Mouse (Mus musculus): ENCODE results near the gene Mylk2.
A peak's percentile ranks its signal among the peaks of the same experiment; 100 is the strongest.

The Mylk2 gene

DNA sequence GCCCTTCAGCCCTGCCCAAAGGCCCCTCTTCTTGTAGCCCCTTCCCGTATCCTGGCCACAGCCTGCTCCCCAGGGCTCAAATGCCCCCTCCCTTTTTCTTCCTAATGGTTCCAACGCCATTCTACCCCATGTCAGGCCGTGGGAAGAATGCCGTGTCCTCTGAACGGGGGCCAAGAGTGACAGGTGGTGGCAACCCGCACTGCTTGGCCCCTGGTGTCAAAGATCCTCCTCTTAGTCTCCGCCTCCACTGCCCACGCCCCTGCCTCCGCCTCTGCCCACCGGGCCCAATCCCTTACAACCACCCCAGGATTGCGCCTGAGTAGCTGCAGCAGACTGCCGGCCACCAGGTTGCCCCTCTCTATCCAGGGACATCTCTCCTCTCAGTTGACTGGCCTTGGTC is at the start of gene Mylk2:
Mylk2 (plus strand) TSS at position 322 of the 400 bp plus-strand sequence.
- DNase-seq (ENCODE audit: low read depth, low spot score), result no peak

DNA sequence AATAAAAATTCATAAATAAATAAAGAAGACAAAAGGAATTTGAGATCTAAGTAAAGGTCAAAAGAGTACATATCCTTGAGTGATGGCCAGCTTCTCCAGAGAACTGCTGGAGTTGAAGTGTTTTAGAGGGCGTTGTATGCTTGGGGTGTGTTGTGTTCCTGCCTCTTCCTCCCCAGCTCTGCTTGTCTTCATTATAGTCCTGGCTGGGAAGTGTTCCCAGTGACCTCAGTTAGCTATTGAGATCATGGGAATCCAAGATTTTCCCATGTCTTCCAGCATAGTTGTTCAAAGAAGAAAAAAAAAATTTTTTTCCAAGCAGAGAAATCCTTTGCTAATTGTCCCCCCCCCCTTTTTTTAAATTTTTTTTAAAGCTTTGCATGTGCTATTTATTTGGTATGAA is 49.3 kb upstream of the Mylk2 start:
- DNase-seq (ENCODE audit: low read depth, low spot score), result no peak

DNA sequence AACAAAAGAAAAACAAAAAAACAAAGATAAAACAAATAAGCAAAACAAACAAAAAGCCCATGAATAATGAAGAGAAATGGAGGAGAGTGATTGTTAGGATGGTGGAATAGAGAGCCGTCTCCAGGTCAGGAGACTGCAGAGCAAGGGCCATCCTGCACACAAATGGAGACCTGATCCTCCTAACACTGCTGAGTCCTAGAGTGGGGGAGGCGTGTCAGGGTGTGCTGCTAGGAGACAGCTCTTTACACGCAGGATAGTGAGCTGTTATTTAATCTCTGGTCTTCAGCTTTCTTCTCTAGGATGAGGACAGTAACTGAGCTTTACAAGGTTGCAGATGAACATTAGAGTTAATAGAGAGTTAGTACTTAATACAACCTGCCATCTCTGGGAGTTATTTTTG is 48.5 kb upstream of the Mylk2 start:
- DNase-seq (ENCODE audit: low read depth, low spot score), result no peak

DNA sequence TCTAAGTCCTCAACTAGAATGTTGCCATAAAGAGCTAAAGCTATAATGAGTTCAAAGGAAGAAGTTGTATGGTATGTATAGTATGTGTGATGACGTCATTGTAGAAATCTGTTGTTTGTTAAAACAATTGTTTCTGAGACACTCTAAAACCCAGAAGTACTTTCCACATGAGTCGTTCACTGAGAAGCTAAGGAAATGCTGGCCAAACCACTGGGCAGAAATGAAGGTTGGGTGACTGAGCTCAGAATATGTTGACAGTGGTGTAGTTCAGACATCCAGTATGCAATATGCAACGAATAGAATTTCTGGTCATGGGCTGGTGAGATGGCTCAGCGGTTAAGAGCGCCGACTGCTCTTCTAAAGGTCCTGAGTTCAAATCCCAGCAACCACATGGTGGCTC is 47.8 kb upstream of the Mylk2 start:
- peak; percentile 95 for DNase-seq (ENCODE audit: low read depth, low spot score)

DNA sequence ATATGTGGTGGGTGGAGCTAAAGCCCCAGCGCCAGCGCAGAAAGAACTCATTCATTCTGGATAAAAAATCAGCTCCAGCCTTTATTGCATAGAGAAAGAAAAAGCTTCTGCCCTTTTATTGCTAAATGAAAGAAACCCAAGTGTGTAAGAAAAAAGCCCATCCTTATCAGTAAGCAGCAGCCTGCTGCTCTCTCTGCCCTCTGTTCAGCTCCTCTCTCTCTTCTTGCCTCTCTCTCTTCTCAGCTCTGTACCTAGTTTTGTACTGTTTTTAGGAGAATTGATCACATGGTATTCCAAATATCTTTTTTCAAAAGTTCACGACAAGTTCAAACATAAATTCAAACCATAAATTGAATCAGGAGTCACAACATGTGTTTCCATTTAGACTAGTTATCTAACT is 32.9 kb upstream of the Mylk2 start:
- DNase-seq (ENCODE audit: low read depth, low spot score), result no peak

DNA sequence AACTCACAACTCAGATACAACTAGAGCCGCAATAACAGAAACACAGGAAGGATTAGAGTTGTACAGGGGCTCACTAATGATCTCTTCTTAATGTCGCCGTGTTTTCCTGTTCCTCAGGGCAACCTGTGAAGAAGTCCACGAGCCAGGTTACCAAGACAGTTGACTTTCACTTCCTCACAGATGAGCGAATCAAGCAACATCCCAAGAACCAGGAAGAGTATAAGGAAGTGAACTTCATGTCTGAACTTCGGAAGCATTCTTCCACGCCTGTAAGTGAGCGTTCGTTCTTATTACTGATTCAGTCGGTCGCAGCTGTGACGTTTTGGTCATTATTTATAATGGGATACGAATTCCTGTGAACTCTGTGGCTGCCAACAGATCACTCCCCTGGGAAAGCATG is 30.3 kb upstream of the Mylk2 start:
- no peak for DNase-seq (ENCODE audit: low read depth, low spot score)

DNA sequence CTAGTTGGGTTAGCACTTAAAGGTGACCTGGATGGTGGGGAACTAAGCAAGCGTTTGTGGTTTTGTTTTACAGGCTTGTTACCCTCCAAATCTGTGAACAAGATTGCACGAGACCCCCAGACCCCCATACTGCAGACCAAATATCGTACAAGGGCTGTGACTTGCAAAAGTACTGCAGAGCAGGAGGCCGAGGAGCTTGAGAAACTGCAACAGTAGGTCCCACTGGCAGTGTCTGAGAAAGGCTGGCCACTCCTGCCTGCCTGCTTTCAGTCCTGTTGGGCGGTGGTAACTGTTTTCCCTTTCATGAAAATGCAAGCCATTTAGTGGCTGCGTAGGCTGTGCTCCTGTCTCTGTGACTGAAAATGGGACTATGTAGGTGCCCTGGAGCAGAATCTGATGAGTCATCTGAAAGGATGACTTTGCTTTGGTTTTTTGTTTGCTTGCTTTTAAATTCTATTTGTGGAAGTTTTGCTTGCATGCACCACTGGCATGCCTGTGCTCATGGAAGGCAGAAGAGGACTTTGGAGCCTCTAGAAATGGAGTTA is 27.0 kb upstream of the Mylk2 start:
- DNase-seq (ENCODE audit: low read depth, low spot score), result no peak

DNA sequence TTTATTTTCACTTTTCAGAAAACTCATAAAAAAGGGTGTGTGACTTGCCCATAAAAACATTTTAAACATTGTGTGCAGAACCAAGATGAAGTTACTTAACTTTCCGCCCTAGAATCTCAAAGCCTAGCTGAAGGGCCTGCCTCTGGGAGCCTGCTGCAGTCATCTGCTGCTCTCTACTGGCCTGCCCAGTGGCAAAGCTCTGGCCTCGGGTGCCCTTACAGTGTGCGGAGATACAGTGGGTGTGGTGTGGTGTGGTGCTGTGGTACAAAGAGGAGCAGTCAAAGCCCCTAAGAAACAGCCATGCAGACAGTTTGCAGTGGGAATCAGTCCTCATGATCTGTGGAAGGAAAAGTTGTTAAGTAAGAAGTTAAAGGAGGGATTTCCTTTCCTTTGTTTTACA is 23.9 kb upstream of the Mylk2 start:
- no peak for DNase-seq (ENCODE audit: low read depth, low spot score)

DNA sequence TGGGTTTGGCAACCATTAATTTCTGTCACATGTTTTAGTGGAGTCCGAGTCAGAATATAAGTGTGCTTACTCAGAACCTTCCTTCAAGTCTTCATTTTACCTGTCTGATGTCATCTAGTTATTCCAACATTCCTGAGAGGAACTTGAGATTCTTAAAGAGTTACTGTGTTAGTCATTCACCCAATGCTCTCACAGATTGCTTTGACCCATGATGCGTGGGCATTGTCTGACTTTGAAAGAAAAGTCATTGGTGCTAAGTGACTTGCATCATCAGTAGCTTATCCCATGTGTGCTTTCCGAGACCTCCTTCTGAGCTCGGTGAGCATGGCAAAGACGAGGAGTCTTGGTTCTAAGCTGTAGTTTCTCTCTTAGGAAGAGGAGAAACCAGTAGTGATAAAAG is 22.4 kb upstream of the Mylk2 start:
- peak; percentile 47 for DNase-seq (ENCODE audit: low read depth, low spot score)

DNA sequence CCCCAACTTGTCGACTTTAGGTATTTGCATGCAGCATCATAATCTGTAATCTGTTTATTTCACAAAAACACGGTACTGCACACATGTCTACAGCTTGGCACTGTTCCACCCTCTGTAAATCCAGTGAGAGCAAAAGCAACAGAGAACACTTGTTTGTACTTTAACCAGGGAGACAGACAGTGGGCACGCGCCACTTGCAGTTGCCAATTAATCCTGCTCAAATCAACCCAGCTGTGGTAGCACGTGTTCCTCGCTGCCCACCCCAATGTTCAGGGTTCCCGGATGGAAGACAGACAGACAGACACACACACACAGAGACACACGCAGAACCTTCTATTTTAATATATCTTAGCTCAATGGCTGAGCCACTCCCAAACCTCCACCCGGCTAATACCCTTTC is 15.3 kb upstream of the Mylk2 start:
- no peak for DNase-seq (ENCODE audit: low read depth, low spot score)

DNA sequence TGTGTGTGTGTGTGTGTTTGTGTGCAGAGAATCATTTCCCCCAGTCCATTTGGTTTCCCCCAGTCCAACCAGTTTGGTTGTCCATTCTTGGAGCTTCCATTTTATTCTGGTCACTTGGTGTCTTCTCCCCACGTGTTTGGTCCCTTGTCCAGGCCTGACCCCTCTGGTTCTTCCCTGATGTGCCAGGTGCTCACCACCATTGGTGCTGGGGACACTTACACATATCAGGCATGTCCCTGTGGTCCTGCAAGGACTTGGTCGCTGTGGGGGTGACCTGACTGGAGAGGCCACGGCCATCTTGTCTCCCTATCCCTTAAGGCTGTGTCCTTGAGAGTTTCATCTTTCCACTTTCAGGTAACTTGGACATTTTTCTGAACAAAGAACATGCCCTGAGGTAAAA is 14.2 kb upstream of the Mylk2 start:
- DNase-seq (ENCODE audit: low read depth, low spot score), result no peak

DNA sequence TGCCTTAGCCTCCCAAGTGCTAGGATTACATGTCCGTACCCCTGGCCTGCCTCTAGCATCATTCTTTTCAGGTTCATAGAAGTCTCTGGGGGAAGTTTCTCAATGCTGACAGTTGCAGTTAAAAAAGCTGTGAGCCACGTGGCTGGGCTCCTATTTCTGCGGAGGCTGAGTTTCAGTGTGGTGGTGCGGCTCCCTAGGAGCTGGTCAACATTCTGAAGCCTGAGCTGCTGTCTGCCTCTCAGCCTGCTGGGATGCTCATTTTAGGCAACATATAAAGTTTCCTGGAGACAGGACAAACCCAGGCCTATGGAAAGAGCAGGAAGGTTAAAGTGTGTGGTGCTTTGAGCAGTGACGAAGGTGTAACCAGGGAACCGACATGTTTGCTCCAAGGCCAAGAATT is 12.1 kb upstream of the Mylk2 start:
- no peak for DNase-seq (ENCODE audit: low read depth, low spot score)

DNA sequence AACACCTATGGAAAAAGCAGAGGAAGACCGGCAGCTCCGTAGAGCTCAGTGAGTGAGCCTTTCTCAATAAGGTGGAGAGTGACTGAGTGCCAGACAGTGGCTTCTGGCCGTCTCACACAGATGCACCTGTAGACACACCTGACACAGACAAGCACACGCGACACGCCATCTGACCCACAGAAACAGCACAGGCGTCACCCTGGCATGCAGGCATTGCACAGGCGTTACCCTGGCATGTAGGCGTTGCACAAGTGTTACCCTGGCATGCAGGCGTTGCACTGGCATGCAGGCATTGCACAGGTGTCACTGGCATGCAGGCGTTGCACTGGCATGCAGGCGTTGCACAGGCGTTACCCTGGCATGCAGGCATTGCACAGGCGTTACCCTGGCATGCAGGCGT is 9.9 kb upstream of the Mylk2 start:
- DNase-seq (ENCODE audit: low read depth, low spot score), result no peak

DNA sequence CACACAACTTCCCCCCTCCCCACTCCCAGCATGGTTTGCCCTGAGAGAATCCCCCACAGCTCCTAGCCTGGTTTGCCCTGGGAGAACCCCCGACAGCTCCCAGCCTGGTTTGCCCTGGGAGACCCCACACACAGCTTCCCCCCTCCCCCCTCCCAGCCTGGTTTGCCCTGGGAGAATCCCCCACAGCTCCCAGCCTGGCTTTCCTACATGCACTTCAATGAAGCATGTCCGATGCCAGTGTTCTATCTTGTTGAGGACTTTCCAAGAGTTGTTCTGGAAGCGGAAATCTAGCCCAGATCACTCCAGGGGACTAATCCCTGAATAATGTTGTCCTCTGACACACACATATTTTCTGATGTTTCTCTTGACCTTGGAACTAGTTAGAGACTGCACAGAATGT is 8.5 kb upstream of the Mylk2 start:
- no peak for DNase-seq (ENCODE audit: low read depth, low spot score)

DNA sequence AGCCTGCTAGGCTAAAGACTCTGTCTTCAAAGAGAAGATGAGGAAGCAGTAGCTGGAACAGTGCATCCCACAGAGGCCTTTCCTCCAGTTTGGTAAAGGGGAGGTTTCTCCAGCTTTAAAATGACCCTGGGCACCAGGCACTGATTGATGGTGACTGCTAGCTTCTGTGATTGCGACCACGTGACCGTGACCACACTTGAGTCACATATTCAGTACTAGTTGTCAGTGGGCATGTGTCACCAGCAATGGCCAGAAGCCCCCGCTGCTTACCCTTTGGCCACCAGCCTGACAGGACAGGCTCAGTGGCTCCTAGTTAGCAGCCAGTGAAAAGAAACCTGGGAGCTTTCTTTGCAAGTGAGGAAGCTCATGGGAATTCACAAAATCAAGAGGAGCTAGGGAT is 7.6 kb upstream of the Mylk2 start:
- peak; percentile 88 for DNase-seq (ENCODE audit: low read depth, low spot score)

DNA sequence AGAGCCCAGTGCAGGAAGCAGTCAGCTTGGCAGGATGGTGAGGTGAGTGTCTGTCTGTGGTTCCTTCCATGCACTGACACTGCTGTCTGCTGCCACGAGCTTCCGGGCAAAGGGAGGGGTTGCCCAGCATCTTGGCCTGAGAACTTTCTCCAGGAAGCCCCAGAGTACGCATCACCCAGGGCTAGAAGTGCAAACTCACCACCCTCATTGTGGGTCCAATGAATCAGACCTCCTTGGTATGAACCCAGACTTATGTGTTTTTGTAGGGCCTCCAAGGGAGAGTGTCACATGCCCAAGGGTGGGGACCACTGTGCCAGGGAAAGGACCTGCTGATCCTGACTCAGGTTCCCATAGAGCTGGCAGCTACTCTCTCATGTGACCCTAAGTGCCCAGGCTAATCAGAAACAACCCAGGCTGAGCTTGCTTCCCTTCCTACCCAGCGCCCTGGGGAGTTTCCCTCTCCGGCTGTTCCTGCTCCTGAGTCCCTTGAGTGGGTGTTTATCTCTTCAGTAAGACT is 7.0 kb upstream of the Mylk2 start:
- DNase-seq (ENCODE audit: low read depth, low spot score), result peak; percentile 90

DNA sequence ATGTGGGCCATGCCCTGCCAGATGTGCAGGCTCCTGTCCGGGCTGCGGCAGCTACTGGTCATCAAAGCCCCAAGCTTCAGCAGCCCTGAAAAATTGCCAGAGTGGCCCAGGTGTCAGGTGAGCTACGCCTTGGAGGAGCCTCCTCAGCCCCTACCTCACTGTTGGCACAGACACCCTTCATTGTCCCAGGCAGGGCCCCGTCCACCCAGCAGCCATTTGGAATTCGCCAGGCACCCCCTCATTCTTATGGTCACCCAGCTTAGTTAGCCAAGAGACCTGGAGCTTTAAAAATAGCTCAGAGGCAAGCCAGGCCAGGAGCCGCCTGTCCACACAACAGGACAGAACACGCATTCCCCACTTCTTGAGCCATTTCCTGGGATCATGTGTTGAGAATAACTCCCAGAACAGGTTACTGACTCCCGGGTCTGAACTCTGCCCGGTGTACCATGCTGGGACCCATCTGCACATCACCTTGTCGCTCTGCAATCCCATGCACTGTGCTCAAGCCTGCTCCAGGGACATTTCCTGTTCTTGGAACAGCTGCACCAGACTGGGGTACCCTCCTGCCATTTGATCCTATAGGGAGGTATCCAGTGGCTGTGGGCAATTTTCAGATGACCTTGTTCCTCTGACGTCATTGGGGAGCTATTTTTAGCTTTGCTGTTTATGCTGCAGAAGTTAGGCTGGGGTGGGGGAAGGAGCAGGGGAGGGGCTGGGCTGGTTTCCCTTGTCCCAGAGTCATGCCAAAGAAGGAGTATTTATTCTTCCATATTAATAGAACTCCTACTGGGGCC is 5.9 kb upstream of the Mylk2 start:
- DNase-seq (ENCODE audit: low read depth, low spot score), result peak; percentile 79

DNA sequence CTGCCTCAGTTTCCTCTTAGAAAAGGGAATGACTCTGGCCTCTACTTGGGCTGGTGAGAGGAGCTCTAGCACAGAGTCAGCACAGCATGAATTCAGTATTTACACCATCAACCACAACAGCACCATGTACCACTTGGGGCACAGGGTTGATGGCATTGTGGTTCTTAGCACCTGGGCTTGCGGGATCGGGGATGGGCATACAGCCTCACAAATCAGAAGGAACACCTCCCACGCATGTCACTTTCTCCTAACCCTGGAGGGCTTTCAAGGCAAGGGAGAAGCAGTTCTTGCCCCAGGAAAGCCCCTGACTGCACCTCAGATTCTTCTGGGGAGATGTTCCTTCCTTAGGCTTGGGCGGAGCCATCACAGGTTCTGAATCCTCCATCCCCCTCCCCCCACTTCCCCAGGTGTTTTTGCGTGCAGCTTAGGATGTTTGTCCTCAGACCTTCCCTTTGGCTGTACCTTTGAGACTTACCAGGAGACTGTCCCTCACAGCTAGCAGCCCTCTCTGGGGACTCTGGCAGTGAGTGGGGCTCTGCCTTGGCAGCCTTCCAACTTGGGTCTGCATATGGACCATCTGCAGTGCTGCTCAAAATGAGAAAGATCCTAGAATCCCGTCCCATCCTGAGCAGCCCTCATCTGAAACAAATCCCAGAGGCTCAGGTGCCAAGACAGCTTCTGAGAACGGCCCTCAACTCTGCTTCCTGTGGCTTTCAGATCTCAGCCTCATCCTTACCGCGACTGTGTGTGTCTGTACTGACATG is 4.7 kb upstream of the Mylk2 start:
- no peak for DNase-seq (ENCODE audit: low read depth, low spot score)

DNA sequence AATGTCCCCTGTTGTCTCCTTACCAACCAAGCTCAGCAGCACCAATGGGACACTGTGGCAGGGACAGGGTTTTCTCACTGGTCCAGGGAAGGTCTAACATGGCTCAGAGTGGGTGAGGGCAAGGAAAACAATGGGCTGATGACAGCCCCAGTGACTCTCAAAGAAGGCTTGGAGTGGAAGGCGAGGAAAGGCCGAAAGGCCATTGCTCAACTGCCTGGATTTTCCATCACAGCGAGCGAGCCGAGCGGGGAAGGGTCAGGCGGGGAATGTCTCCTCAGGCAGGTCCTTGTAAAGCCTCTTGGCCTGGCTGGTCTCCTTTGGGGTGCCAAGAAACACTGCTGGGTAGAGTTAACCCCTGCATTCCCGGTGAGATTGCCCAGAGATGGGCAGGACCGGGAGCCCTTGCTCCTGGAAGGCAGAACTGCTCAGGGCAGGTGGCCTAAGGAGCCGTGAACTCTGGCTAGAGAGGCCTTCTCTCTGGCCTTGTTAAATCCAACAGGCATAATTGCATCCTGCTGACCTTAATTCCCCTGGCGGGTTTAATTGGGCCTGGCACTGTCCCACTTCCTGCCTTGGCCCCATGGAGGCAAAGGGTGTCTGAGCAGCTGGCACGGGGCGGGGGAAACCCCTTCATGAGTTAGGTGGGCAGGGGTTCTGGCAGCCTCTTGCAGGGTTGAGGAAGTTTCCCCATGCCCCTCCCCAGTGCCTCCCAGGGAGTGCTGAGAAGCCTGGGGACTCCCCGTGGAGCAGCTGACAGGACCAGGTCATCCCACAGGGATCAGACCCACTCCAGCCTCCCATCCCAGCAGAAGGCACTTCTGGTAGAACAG is 3.8 kb upstream of the Mylk2 start:
- DNase-seq (ENCODE audit: low read depth, low spot score), result peak; percentile 27

DNA sequence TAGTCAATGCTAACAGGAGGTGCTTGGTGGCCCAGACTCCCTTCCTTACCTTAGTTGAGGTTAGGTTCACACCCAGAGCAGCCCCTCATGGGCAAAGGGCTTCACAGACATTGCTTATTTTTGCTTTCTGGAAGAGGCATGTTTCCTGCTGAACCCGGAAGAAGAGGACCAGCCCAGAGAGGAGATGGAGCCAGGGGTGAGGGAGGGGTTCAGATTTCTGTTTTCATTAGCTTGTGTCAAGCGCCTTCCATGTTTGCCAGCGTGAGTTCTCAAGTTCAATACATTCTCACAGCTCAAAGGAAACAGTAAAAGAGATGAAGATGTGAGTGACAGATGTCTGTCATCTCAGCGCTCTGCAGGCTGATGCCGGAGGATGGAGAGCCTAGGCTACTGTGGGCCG is 1.3 kb upstream of the Mylk2 start:
- DNase-seq (ENCODE audit: low read depth, low spot score), result no peak

DNA sequence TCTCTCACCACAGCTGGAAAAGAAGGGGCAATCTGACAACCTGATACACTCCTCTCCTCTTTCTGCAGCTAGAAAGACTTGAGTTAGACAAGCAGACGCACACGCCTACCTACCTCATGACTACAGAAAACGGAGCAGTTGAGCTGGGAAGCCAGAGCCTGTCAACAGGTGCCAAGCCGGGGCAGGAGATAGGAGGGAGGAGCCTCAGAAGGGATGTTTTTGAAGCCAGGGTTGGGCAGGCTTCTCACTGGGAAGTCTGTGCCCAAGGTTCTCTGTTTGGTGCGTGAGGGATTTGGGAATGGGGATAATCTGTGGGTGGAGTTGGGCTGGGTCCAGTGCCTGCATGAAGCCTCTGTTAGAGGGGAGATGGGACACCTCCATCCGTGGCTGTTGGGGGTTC is 280 bp downstream of the Mylk2 start:
- DNase-seq (ENCODE audit: low read depth, low spot score), result no peak

DNA sequence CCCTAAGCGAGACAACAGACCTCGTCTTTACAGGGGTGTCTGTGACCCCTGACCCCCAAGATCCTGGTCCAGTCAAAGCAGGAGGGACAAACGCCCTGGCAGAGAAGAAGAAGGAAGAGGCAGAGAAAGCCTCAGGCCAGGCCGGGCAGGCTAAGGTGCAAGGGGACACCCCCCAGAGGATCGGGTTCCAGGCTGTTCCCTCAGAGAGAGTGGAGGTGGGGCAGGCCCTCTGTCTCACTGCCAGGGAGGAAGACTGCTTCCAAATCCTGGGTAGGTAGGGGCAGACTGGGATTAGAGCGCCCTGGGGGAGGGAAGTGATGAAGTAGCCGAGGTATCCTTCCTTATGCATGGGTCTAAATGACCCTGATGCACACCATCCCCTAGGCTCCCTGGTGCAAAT is 2.3 kb downstream of the Mylk2 start:
- peak; percentile 38 for DNase-seq (ENCODE audit: low read depth, low spot score)
